Mouse (Mus musculus) G1E (cell line): ENCODE data around the gene Papss2. TPM values are rescaled to one million over a fixed set of nuclear protein-coding genes. Genes with fewer than 3 reads are reported as not detected.

Experiments
- ATAC-seq: 2 replicates; pipeline ENCODE4 v1.8.0; 2016; ENCODE audit warnings: mild to moderate bottlenecking; ENCODE audit not compliant: insufficient number of reproducible peaks, poor library complexity, low FRiP score, severe bottlenecking; ENCODE audit errors: extremely low read depth
- DNase-seq: peaks from one replicate; pipeline ENCODE4 v3.0.0; 2012; ENCODE audit warnings: low spot score
- H3K27me3 ChIP-seq: 2 replicates; pipeline ENCODE4 v1.6.1; 2012; ENCODE audit warnings: mild to moderate bottlenecking, low read length, inconsistent platforms; ENCODE audit not compliant: insufficient read depth
- H3K36me3 ChIP-seq: replicated peaks from 2 replicates; pipeline ENCODE3; 2012; ENCODE audit warnings: mild to moderate bottlenecking, inconsistent platforms
- H3K4me1 ChIP-seq: 2 replicates; pipeline ENCODE4 v1.6.1; 2012; ENCODE audit warnings: low read depth, low read length, inconsistent platforms, mixed read lengths; ENCODE audit not compliant: insufficient read depth
- H3K4me3 ChIP-seq: 2 replicates; pipeline ENCODE4 v1.5.1; 2012; ENCODE audit warnings: low read depth, mild to moderate bottlenecking, inconsistent platforms, low read length, moderate library complexity, mixed read lengths
- H3K9me3 ChIP-seq: replicated peaks from 2 replicates; pipeline ENCODE4 v1.6.1; 2012; ENCODE audit warnings: inconsistent platforms
- CTCF ChIP-seq: IDR thresholded peaks from 2 replicates; pipeline ENCODE4 v1.5.1; 2012; ENCODE audit warnings: low read depth, low read length, inconsistent platforms, mixed read lengths
- GATA1 ChIP-seq: IDR thresholded peaks from 2 replicates; pipeline ENCODE4 v1.6.1; 2012; ENCODE audit warnings: borderline replicate concordance, low read length, inconsistent platforms, mixed read lengths
- GATA2 ChIP-seq: IDR thresholded peaks from 2 replicates; pipeline ENCODE4 v1.6.1; 2012; ENCODE audit warnings: low read depth, low read length, inconsistent platforms, borderline replicate concordance
- POLR2AphosphoS5 ChIP-seq: IDR thresholded peaks from 2 replicates; pipeline ENCODE4 v1.6.1; 2012; ENCODE audit warnings: low read depth, low read length, inconsistent platforms; ENCODE audit not compliant: insufficient replicate concordance
- TAL1 ChIP-seq: conservative IDR thresholded peaks from 2 replicates; pipeline ENCODE4 v1.6.1; 2012; ENCODE audit warnings: low read depth, low read length, inconsistent platforms, mixed read lengths
- polyA plus RNA-seq: library from polyadenylated mRNA; stranded (reverse); fragments of >175 nt; gene quantifications from 2 replicates; pipeline ENCODE4 v1.2.3, GENCODE M21; 2012
- total RNA-seq, 2 experiments: library from RNA; stranded (forward) in 1 of 2; stranded (reverse) in 1 of 2; fragments of 200-1000 nt in 1 of 2; fragments of >200 nt in 1 of 2; fragmentation: Nextera tagmentation in 1 of 2; gene quantifications; 2 replicates each; pipeline ENCODE4 v1.2.3; 2014 to 2017

Gene Papss2
- total and polyA plus RNA-seq, 3 experiments = 7.0 to 164 (median 66.2) TPM

- no peak for TF ChIP-seq GATA1
- no peak for TF ChIP-seq POLR2AphosphoS5
- TF ChIP-seq TAL1 = no peak
- no peak for TF ChIP-seq GATA2
- TF ChIP-seq CTCF = no peak
Measured at GRCm38 (mm10) chr19:32555257-32555656, 40.3 kb upstream of the Papss2 start.

GRCm38 (mm10) chr19:32567025-32567424 lies 28.6 kb upstream of the Papss2 start:
- ATAC-seq (no peak), DNase-seq (no peak)
- Histone ChIP-seq H3K4me1 (peaks cover 31% of the 10 kb centered on the region), H3K36me3 (no peaks in the 10 kb centered on the region), H3K4me3 (no peak overlapping the region), H3K9me3 (no peaks in the 10 kb centered on the region), H3K27me3 (0 out of 2 replicates have a peak, but pooled peaks cover 2% of the 10 kb centered on the region)
- TF ChIP-seq CTCF (no peak), GATA2 (no peak), POLR2AphosphoS5 (no peak), GATA1 (no peak), TAL1 (no peak)

More at GRCm38 (mm10) chr19:32555257-32555656, 40.3 kb upstream of the Papss2 start:
- Histone ChIP-seq H3K4me1 (no peaks in the 10 kb centered on the region), H3K36me3 (no peaks in the 10 kb centered on the region), H3K27me3 (peaks cover 46% of the 10 kb centered on the region), H3K4me3 (no peak overlapping the region), H3K9me3 (no peaks in the 10 kb centered on the region)
- DNase-seq (no peak), ATAC-seq (no peak)

GRCm38 (mm10) chr19:32567447-32567846 lies 28.1 kb upstream of the Papss2 start:
- H3K27me3 ChIP-seq = 0 out of 2 replicates have a peak, but pooled peaks cover 2% of the 10 kb centered on the region
- ATAC-seq (no peak), DNase-seq (no peak)
- H3K9me3 ChIP-seq = no peaks in the 10 kb centered on the region
- no peaks in the 10 kb centered on the region for H3K36me3 ChIP-seq
- TF ChIP-seq CTCF (no peak), TAL1 (no peak), POLR2AphosphoS5 (no peak), GATA1 (no peak), GATA2 (no peak)
- H3K4me3 ChIP-seq = no peak overlapping the region
- peaks cover 31% of the 10 kb centered on the region for H3K4me1 ChIP-seq

- no peak for ATAC-seq
- 0 out of 2 replicates have a peak, but pooled peaks cover 2% of the 10 kb centered on the region for H3K27me3 ChIP-seq
- no peak for DNase-seq
- no peak overlapping the region for H3K4me3 ChIP-seq
- no peaks in the 10 kb centered on the region for H3K9me3 ChIP-seq
- H3K4me1 ChIP-seq = peaks cover 34% of the 10 kb centered on the region
- no peaks in the 10 kb centered on the region for H3K36me3 ChIP-seq
- TF ChIP-seq POLR2AphosphoS5 (no peak), GATA1 (no peak), CTCF (no peak)
Measured at GRCm38 (mm10) chr19:32568470-32568869, 27.1 kb upstream of the Papss2 start.

- H3K4me1 ChIP-seq = peaks cover 34% of the 10 kb centered on the region
- no peak for TF ChIP-seq POLR2AphosphoS5
- TF ChIP-seq CTCF = no peak
- no peak for TF ChIP-seq TAL1
- no peak for TF ChIP-seq GATA1
- TF ChIP-seq GATA2 = no peak
- H3K9me3 ChIP-seq = no peaks in the 10 kb centered on the region
- H3K4me3 ChIP-seq = no peak overlapping the region
- no peak for DNase-seq
- H3K36me3 ChIP-seq = no peaks in the 10 kb centered on the region
- 0 out of 2 replicates have a peak, but pooled peaks cover 2% of the 10 kb centered on the region for H3K27me3 ChIP-seq
- no peak for ATAC-seq
Measured at GRCm38 (mm10) chr19:32568961-32569653, 26.5 kb upstream of the Papss2 start.

GRCm38 (mm10) chr19:32569725-32570124 lies 25.9 kb upstream of the Papss2 start:
- ATAC-seq (peak; percentile 28; the same call in 1 of the 2 replicates), DNase-seq (peak; percentile 19)
- Histone ChIP-seq H3K4me1 (peaks cover 34% of the 10 kb centered on the region), H3K36me3 (no peaks in the 10 kb centered on the region), H3K9me3 (no peaks in the 10 kb centered on the region), H3K27me3 (0 out of 2 replicates have a peak, but pooled peaks cover 2% of the 10 kb centered on the region), H3K4me3 (no peak overlapping the region; the same call in 1 of the 2 replicates)
- TF ChIP-seq GATA2 = no peak
- TF ChIP-seq POLR2AphosphoS5 = no peak
- no peak for TF ChIP-seq CTCF
- no peak for TF ChIP-seq GATA1
- no peak for TF ChIP-seq TAL1
